In genomic region chr17:23725477-23725876, GRCm38 (mm10) we compare ENCODE assay signal across 8 mouse cellular contexts. TPM values are rescaled to one million over a fixed set of nuclear protein-coding genes. Genes with fewer than 3 reads are reported as not detected.
DNase-seq lines count a peak whose midpoint lies in the region; ATAC-seq and TF ChIP-seq lines count a peak whose summit lies in the region.

No protein-coding gene starts in this region.

- no peak for ATAC-seq in erythroblast, adult 5-6 weeks (replicated peaks; ENCODE audit: low FRiP score, poor library complexity, severe bottlenecking)
- ATAC-seq in forebrain, embryonic 12.5 days (ENCODE audit: low FRiP score): no peak
- no peak for ATAC-seq in liver, embryonic 15.5 days (ENCODE audit: insufficient read depth)
- no peak for ATAC-seq in erythroid progenitor cell, adult 5-6 weeks (replicated peaks; ENCODE audit: low FRiP score, poor library complexity, severe bottlenecking)

- peak overlapping the region; percentile 48 for H3K9ac ChIP-seq in forebrain, embryonic 12.5 days
- peak overlapping the region; percentile 63 for H3K9ac ChIP-seq in liver, embryonic 15.5 days

- peak overlapping the region; percentile 90 for H3K4me3 ChIP-seq in erythroblast, embryonic 14.5 days (replicated peaks)
- H3K4me3 ChIP-seq in C2C12 (ENCODE audit: insufficient read depth, poor library complexity, severe bottlenecking): peak overlapping the region; percentile 64
- H3K4me3 ChIP-seq in forebrain, embryonic 12.5 days (replicated peaks): peak overlapping the region; percentile 92
- peak overlapping the region; percentile 79 for H3K4me3 ChIP-seq in liver, embryonic 15.5 days (replicated peaks)

- H3K27me3 ChIP-seq in erythroblast, embryonic 14.5 days (ENCODE audit: control insufficient read depth): no peaks in the 10 kb centered on the region; the same call in 1 of the 2 replicates
- no peaks in the 10 kb centered on the region for H3K27me3 ChIP-seq in C2C12 (ENCODE audit: control insufficient read depth, insufficient read depth, insufficient read length)
- peaks cover 7% of the 10 kb centered on the region; the same call in 1 of the 2 replicates for H3K27me3 ChIP-seq in forebrain, embryonic 12.5 days
- peaks cover 9% of the 10 kb centered on the region; the same call in 1 of the 2 replicates for H3K27me3 ChIP-seq in liver, embryonic 15.5 days

- H3K27ac ChIP-seq in forebrain, embryonic 12.5 days: peak overlapping the region; percentile 53; the same call in 1 of the 2 replicates
- H3K27ac ChIP-seq in liver, embryonic 15.5 days (replicated peaks): peak overlapping the region; percentile 80

- H3K9me3 ChIP-seq in erythroblast, embryonic 14.5 days (ENCODE audit: control insufficient read depth, low read length): no peaks in the 10 kb centered on the region
- no peaks in the 10 kb centered on the region for H3K9me3 ChIP-seq in forebrain, embryonic 12.5 days
- no peaks in the 10 kb centered on the region for H3K9me3 ChIP-seq in liver, embryonic 15.5 days (replicated peaks)

- H3K4me2 ChIP-seq in forebrain, embryonic 12.5 days: peak overlapping the region; percentile 88
- peak overlapping the region; percentile 76 for H3K4me2 ChIP-seq in liver, embryonic 15.5 days

- 69% methylated on average over 4 of the region's 4 CpGs for WGBS in forebrain, embryonic 12.5 days
- 40% methylated on average over 4 of the region's 4 CpGs for WGBS in liver, embryonic 15.5 days (ENCODE audit: insufficient replicate concordance)

- TF ChIP-seq CTCF in C2C12 (IDR thresholded peaks at IDR 0.05; ENCODE audit: control insufficient read depth, insufficient read depth, insufficient read length): no peak

- H3K79me3 ChIP-seq in C2C12 (ENCODE audit: low read depth): peaks cover 7% of the 10 kb centered on the region

- H3K79me2 ChIP-seq in C2C12 (ENCODE audit: control insufficient read depth, insufficient read depth): peaks cover 13% of the 10 kb centered on the region

- H3K4me1 ChIP-seq in erythroblast, embryonic 14.5 days (ENCODE audit: control insufficient read depth): peaks cover 30% of the 10 kb centered on the region
- H3K4me1 ChIP-seq in forebrain, embryonic 12.5 days: peaks cover 14% of the 10 kb centered on the region
- peaks cover 30% of the 10 kb centered on the region for H3K4me1 ChIP-seq in liver, embryonic 15.5 days (replicated peaks)

- peak overlapping the region; percentile 51 for H3ac ChIP-seq in C2C12 (ENCODE audit: control insufficient read depth, insufficient read length, low read depth)

- DNase-seq in layer of hippocampus, adult 11-12 months (ENCODE audit: low spot score): no peak
- no peak for DNase-seq in right cerebral cortex, postnatal 25 days

- peaks cover 2% of the 10 kb centered on the region for H3K36me3 ChIP-seq in erythroblast, embryonic 14.5 days (ENCODE audit: control insufficient read depth)
- H3K36me3 ChIP-seq in C2C12 (ENCODE audit: control insufficient read depth, insufficient read depth): no peaks in the 10 kb centered on the region
- H3K36me3 ChIP-seq in forebrain, embryonic 12.5 days (replicated peaks): no peaks in the 10 kb centered on the region
- no peaks in the 10 kb centered on the region for H3K36me3 ChIP-seq in liver, embryonic 15.5 days (replicated peaks)

TF ChIP-seq in C2C12, 6 proteins besides CTCF, POLR2A, EP300 and RAD21:
- TF ChIP-seq FOSL1 (IDR thresholded peaks at IDR 0.05; ENCODE audit: insufficient read depth, low read length, poor library complexity, severe bottlenecking): no peak
- TF ChIP-seq USF1 (IDR thresholded peaks at IDR 0.05; ENCODE audit: low read depth): no peak
- TF ChIP-seq MAX (IDR thresholded peaks at IDR 0.05): no peak
- TF ChIP-seq MYOD1 (IDR thresholded peaks at IDR 0.05; ENCODE audit: control insufficient read depth, insufficient read length, low read depth): no peak
- no peak for TF ChIP-seq MYOG (IDR thresholded peaks at IDR 0.05; ENCODE audit: control insufficient read depth, extremely low read depth, insufficient read length)
- no peak for TF ChIP-seq CEBPB (IDR thresholded peaks at IDR 0.05; ENCODE audit: low read depth)

RNA-seq across cellular contexts. Expression of gene Pkmyt1, which starts 0.7 kb away (rescaled TPM):
- 46.9 and 56.9 TPM in 2 replicates for polyA plus RNA-seq in erythroblast, embryonic 14.5 days (2012)
- total RNA-seq in erythroblast, adult 5-6 weeks (2015; ENCODE audit: low replicate concordance): 10.0 and 14.2 TPM in 2 replicates
- total RNA-seq in erythroblast, adult 5-6 weeks (2017; ENCODE audit: low replicate concordance): 7.3 and 9.2 TPM in 2 replicates
- polyA plus RNA-seq in C2C12 (2012; fragmentation: generic; extraction: Trizol): 14.8 TPM
- polyA plus RNA-seq in forebrain, embryonic 12.5 days (2016; fragmentation: Nextera tagmentation; extraction: Ambion mirVana): 47.3 and 49.6 TPM in 2 replicates
- polyA plus RNA-seq in liver, embryonic 15.5 days (2015; fragmentation: Nextera tagmentation; extraction: Ambion mirVana): 28.8 and 34.7 TPM in 2 replicates
- total RNA-seq in erythroid progenitor cell, adult 5-6 weeks (2015; ENCODE audit: low replicate concordance): 50.3 and 81.4 TPM in 2 replicates
- total RNA-seq in erythroid progenitor cell, adult 5-6 weeks (2017; ENCODE audit: low replicate concordance): 30.7 and 39.9 TPM in 2 replicates

RNA-seq across cellular contexts. Expression of gene 1520401A03Rik, which starts 2.9 kb away (rescaled TPM):
- 0.06 TPM in 1 of 2 replicates, not detected in the other for polyA plus RNA-seq in erythroblast, embryonic 14.5 days (2012)
- total RNA-seq in erythroblast, adult 5-6 weeks (2015; ENCODE audit: low replicate concordance): not detected in 2 replicates
- not detected in 2 replicates for total RNA-seq in erythroblast, adult 5-6 weeks (2017; ENCODE audit: low replicate concordance)
- 0.01 TPM for polyA plus RNA-seq in C2C12 (2012; fragmentation: generic; extraction: Trizol)
- 0.17 TPM in 1 of 2 replicates, not detected in the other for polyA plus RNA-seq in forebrain, embryonic 12.5 days (2016; fragmentation: Nextera tagmentation; extraction: Ambion mirVana)
- polyA plus RNA-seq in liver, embryonic 15.5 days (2015; fragmentation: Nextera tagmentation; extraction: Ambion mirVana): 0.10 and 0.15 TPM in 2 replicates
- total RNA-seq in erythroid progenitor cell, adult 5-6 weeks (2015; ENCODE audit: low replicate concordance): not detected in 2 replicates
- not detected in 2 replicates for total RNA-seq in erythroid progenitor cell, adult 5-6 weeks (2017; ENCODE audit: low replicate concordance)

RNA-seq across cellular contexts. Expression of gene Paqr4, which starts 15.2 kb away (rescaled TPM):
- 2.2 and 3.9 TPM in 2 replicates for polyA plus RNA-seq in erythroblast, embryonic 14.5 days (2012)
- total RNA-seq in erythroblast, adult 5-6 weeks (2015; ENCODE audit: low replicate concordance): 1.2 TPM in 1 of 2 replicates, not detected in the other
- 1.4 and 4.3 TPM in 2 replicates for total RNA-seq in erythroblast, adult 5-6 weeks (2017; ENCODE audit: low replicate concordance)
- polyA plus RNA-seq in C2C12 (2012; fragmentation: generic; extraction: Trizol): 12.5 TPM
- polyA plus RNA-seq in forebrain, embryonic 12.5 days (2016; fragmentation: Nextera tagmentation; extraction: Ambion mirVana): 26.4 and 30.8 TPM in 2 replicates
- polyA plus RNA-seq in liver, embryonic 15.5 days (2015; fragmentation: Nextera tagmentation; extraction: Ambion mirVana): 7.9 and 8.0 TPM in 2 replicates
- 1.4 and 10.1 TPM in 2 replicates for total RNA-seq in erythroid progenitor cell, adult 5-6 weeks (2015; ENCODE audit: low replicate concordance)
- total RNA-seq in erythroid progenitor cell, adult 5-6 weeks (2017; ENCODE audit: low replicate concordance): 7.5 and 11.2 TPM in 2 replicates

RNA-seq across cellular contexts. Expression of gene Kremen2, which starts 20.2 kb away (rescaled TPM):
- polyA plus RNA-seq in erythroblast, embryonic 14.5 days (2012): 0.02 TPM in 1 of 2 replicates, not detected in the other
- not detected in 2 replicates for total RNA-seq in erythroblast, adult 5-6 weeks (2015; ENCODE audit: low replicate concordance)
- total RNA-seq in erythroblast, adult 5-6 weeks (2017; ENCODE audit: low replicate concordance): not detected in 2 replicates
- 0.05 TPM for polyA plus RNA-seq in C2C12 (2012; fragmentation: generic; extraction: Trizol)
- polyA plus RNA-seq in forebrain, embryonic 12.5 days (2016; fragmentation: Nextera tagmentation; extraction: Ambion mirVana): 1.4 and 1.6 TPM in 2 replicates
- polyA plus RNA-seq in liver, embryonic 15.5 days (2015; fragmentation: Nextera tagmentation; extraction: Ambion mirVana): not detected in 2 replicates
- not detected in 2 replicates for total RNA-seq in erythroid progenitor cell, adult 5-6 weeks (2015; ENCODE audit: low replicate concordance)
- total RNA-seq in erythroid progenitor cell, adult 5-6 weeks (2017; ENCODE audit: low replicate concordance): not detected in 2 replicates

RNA-seq across cellular contexts. Expression of gene Cldn9, which starts 41.7 kb away (rescaled TPM):
- polyA plus RNA-seq in erythroblast, embryonic 14.5 days (2012): not detected in 2 replicates
- not detected in 2 replicates for total RNA-seq in erythroblast, adult 5-6 weeks (2015; ENCODE audit: low replicate concordance)
- total RNA-seq in erythroblast, adult 5-6 weeks (2017; ENCODE audit: low replicate concordance): not detected in 2 replicates
- 0.54 TPM for polyA plus RNA-seq in C2C12 (2012; fragmentation: generic; extraction: Trizol)
- polyA plus RNA-seq in forebrain, embryonic 12.5 days (2016; fragmentation: Nextera tagmentation; extraction: Ambion mirVana): 6.3 and 8.2 TPM in 2 replicates
- polyA plus RNA-seq in liver, embryonic 15.5 days (2015; fragmentation: Nextera tagmentation; extraction: Ambion mirVana): not detected in 2 replicates
- not detected in 2 replicates for total RNA-seq in erythroid progenitor cell, adult 5-6 weeks (2015; ENCODE audit: low replicate concordance)
- total RNA-seq in erythroid progenitor cell, adult 5-6 weeks (2017; ENCODE audit: low replicate concordance): not detected in 2 replicates
